Comparison of ENCODE assay signal across 10 mouse cellular contexts in the genomic region with DNA sequence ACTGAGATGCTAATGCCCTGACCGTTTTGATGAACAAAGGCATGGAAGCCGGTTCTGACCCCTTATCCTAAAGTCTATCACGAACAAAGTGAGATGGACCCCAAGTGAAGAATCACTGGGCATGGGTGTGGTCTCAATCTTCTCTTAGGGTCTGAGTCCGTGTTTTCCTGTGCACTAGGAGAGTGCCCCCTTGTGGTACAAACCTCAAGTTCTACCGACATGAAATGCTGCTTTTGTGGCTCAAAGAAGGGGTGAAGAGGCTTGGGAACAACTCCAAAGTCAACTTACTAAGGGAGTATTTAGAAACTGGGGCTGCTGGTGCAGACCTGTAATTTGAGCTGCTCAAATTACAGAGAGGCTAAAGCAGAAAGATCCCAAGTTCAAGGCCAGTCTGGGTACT. TPM values are rescaled to one million over a fixed set of nuclear protein-coding genes. Genes with fewer than 3 reads are reported as not detected.
DNase-seq lines count a peak whose midpoint lies in the region; TF ChIP-seq lines count a peak whose summit lies in the region.
"Had no signal": no experiment of that assay in that cellular context is flagged by ENCODE, and none has a peak within 500 bp of the region (broad histone marks: within the 10 kb centered on the region; RNA-seq: fewer than 3 reads in every experiment).

No protein-coding gene starts in this region.

- no peak for DNase-seq in cerebellum, adult 2 months
- DNase-seq in cerebellum, adult 9-10 months = no peak
- peak; percentile 5 to 21 for DNase-seq in spleen, postnatal 10 days (ENCODE audit: low spot score in 2 of 2)
- DNase-seq in spleen, postnatal 36 days (ENCODE audit: low spot score in 2 of 2) = no peak
- DNase-seq in induced T-regulatory cell, adult 2 months (ENCODE audit: low read depth) = peak; percentile 28
- peak; percentile 10 for DNase-seq in thymus, postnatal 4 days
- no peak for DNase-seq in layer of hippocampus, adult 9-10 months (ENCODE audit: low spot score)
- DNase-seq in cerebellum, postnatal 25 days = no peak

- H3K27me3 ChIP-seq in cerebellum, adult 2 months (ENCODE audit: control insufficient read depth, insufficient read depth, low read length) = no peaks in the 10 kb centered on the region; the same call in 1 of the 2 replicates

- peak; percentile 27; the same call in 1 of the 2 replicates for TF ChIP-seq CTCF in cerebellum, adult 2 months (IDR thresholded peaks at IDR 0.05; ENCODE audit: borderline replicate concordance, insufficient read depth, low read depth, low read length)

- no peak for TF ChIP-seq POLR2A in cerebellum, adult 2 months (IDR thresholded peaks at IDR 0.05; ENCODE audit: borderline replicate concordance, insufficient read depth, low read length)

- no peak overlapping the region for H3K27ac ChIP-seq in cerebellum, adult 2 months (ENCODE audit: insufficient read depth, low read length)

- no peaks in the 10 kb centered on the region for H3K4me1 ChIP-seq in cerebellum, adult 2 months (ENCODE audit: control insufficient read depth, insufficient read depth, low read length)

- no peak overlapping the region for H3K4me3 ChIP-seq in cerebellum, adult 2 months (replicated peaks; ENCODE audit: insufficient read depth, low read depth, low read length)
- H3K4me3 ChIP-seq: myocyte had no signal

- WGBS in cerebellum, adult 2 months = 51% methylated on average over 5 of the region's 5 CpGs

RNA-seq across cellular contexts. Expression of gene Spaca3, which starts 6.3 kb away (rescaled TPM):
- polyA plus RNA-seq in cerebellum, adult 2 months (2012; rRNA removed) = not detected in 2 replicates
- polyA plus RNA-seq: G1E, myocyte had no signal

RNA-seq across cellular contexts. Expression of gene Tmem98, which starts 41.9 kb away (rescaled TPM):
- 27.8 and 34.0 TPM in 2 replicates for polyA plus RNA-seq in cerebellum, adult 2 months (2012; rRNA removed)
- polyA plus RNA-seq: G1E had no signal

Comparison
In these comparisons a context has a peak if more than half of its experiments do, and no peak if none do; other contexts are left out.
1. DNase-seq: peak in spleen, postnatal 10 days (2 of 2), induced T-regulatory cell, adult 2 months (single experiment) and thymus, postnatal 4 days (single experiment); none in cerebellum, adult 2 months (0 of 2), cerebellum, adult 9-10 months (single experiment), spleen, postnatal 36 days (0 of 2), layer of hippocampus, adult 9-10 months (single experiment) and cerebellum, postnatal 25 days (0 of 2).